Mouse (Mus musculus) limb, embryonic 10.5 days (tissue): ENCODE measurements around the gene Rnf8. TPM values are rescaled to one million over a fixed set of nuclear protein-coding genes. Genes with fewer than 3 reads are reported as not detected.

Source experiments
- DNase-seq: peaks from one replicate; pipeline ENCODE4 v3.0.0-alpha.2; 2017; ENCODE audit warnings: low spot score
- H3K27ac ChIP-seq: fragments of 300-500 bp; sonication (generic); 2 replicates; pipeline ENCODE4 v1.5.1; 2016; ENCODE audit warnings: mild to moderate bottlenecking
- H3K27me3 ChIP-seq: fragments of 300-500 bp; sonication (generic); 2 replicates; pipeline ENCODE4 v1.6.1; 2016; ENCODE audit warnings: low read depth, mild to moderate bottlenecking; ENCODE audit not compliant: poor library complexity, severe bottlenecking
- H3K36me3 ChIP-seq: fragments of 300-500 bp; sonication (generic); 2 replicates; pipeline ENCODE4 v1.6.1; 2016; ENCODE audit warnings: mild to moderate bottlenecking, moderate library complexity
- H3K4me1 ChIP-seq: fragments of 300-500 bp; sonication (generic); 2 replicates; pipeline ENCODE4 v1.6.1; 2016
- H3K4me3 ChIP-seq: fragments of 300-500 bp; sonication (generic); 2 replicates; pipeline ENCODE4 v1.5.1; 2016; ENCODE audit warnings: mild to moderate bottlenecking, moderate library complexity
- H3K9me3 ChIP-seq: fragments of 300-500 bp; sonication (generic); replicated peaks from 2 replicates; pipeline ENCODE4 v1.6.1; 2016; ENCODE audit warnings: mild to moderate bottlenecking
- WGBS: fragments of 180-500 bp; shearing (Covaris S2); methylation state at CpG from one replicate; pipeline ENCODE4 v1.1.7; 2016; 5-methylcytosine and 5-hydroxymethylcytosine counted together
- polyA plus RNA-seq: library from polyadenylated mRNA; unstranded; fragments of >200 nt; fragmentation: Nextera tagmentation; extraction: Ambion mirVana; gene quantifications from 2 replicates; pipeline ENCODE4 v1.2.1, GENCODE M21; 2016

Gene Rnf8
- polyA plus RNA-seq, 1 experiment from 2014 or later, result 127 TPM

GRCm38 (mm10) chr17:29671021-29671420 is 56.4 kb downstream of the Rnf8 start:
- 91% methylated on average over 2 of the region's 2 CpGs for WGBS
- no peaks in the 10 kb centered on the region for H3K9me3 ChIP-seq
- no peaks in the 10 kb centered on the region for H3K4me1 ChIP-seq
- peaks cover 94% of the 10 kb centered on the region for H3K36me3 ChIP-seq
- no peak for DNase-seq
- H3K27me3 ChIP-seq, result no peaks in the 10 kb centered on the region
- H3K4me3 ChIP-seq, result no peak overlapping the region
- H3K27ac ChIP-seq, result no peak overlapping the region

- Histone ChIP-seq H3K4me1 (no peaks in the 10 kb centered on the region), H3K27me3 (no peaks in the 10 kb centered on the region), H3K36me3 (peaks cover 96% of the 10 kb centered on the region), H3K27ac (no peak overlapping the region), H3K4me3 (no peak overlapping the region), H3K9me3 (no peaks in the 10 kb centered on the region)
- no peak for DNase-seq
- 90% methylated on average over 4 of the region's 4 CpGs for WGBS
Measured at GRCm38 (mm10) chr17:29673325-29673724, 58.7 kb downstream of the Rnf8 start.

- 93% methylated on average over 8 of the region's 8 CpGs for WGBS
- no peaks in the 10 kb centered on the region for H3K27me3 ChIP-seq
- no peaks in the 10 kb centered on the region for H3K4me1 ChIP-seq
- no peaks in the 10 kb centered on the region for H3K9me3 ChIP-seq
- H3K27ac ChIP-seq, result no peak overlapping the region
- DNase-seq, result no peak
- no peak overlapping the region for H3K4me3 ChIP-seq
- H3K36me3 ChIP-seq, result peaks cover 99% of the 10 kb centered on the region
Measured at GRCm38 (mm10) chr17:29678526-29678925, 63.9 kb downstream of the Rnf8 start.

GRCm38 (mm10) chr17:29679038-29679767 is 64.6 kb downstream of the Rnf8 start:
- H3K36me3 ChIP-seq, result peaks cover 99% of the 10 kb centered on the region
- no peaks in the 10 kb centered on the region for H3K27me3 ChIP-seq
- H3K27ac ChIP-seq, result no peak overlapping the region
- H3K4me1 ChIP-seq, result no peaks in the 10 kb centered on the region
- H3K9me3 ChIP-seq, result no peaks in the 10 kb centered on the region
- 94% methylated on average over 6 of the region's 6 CpGs for WGBS
- no peak for DNase-seq
- no peak overlapping the region for H3K4me3 ChIP-seq

- Histone ChIP-seq H3K9me3 (no peaks in the 10 kb centered on the region), H3K4me1 (no peaks in the 10 kb centered on the region), H3K4me3 (no peak overlapping the region), H3K36me3 (peaks cover 99% of the 10 kb centered on the region), H3K27me3 (no peaks in the 10 kb centered on the region), H3K27ac (no peak overlapping the region)
- no peak for DNase-seq
- 87% methylated on average over 2 of the region's 2 CpGs for WGBS
Measured at GRCm38 (mm10) chr17:29680174-29680573, 65.6 kb downstream of the Rnf8 start.

- WGBS, result 97% methylated on average over 2 of the region's 2 CpGs
- no peak for DNase-seq
- H3K4me3 ChIP-seq, result no peak overlapping the region
- H3K4me1 ChIP-seq, result no peaks in the 10 kb centered on the region
- H3K27ac ChIP-seq, result no peak overlapping the region
- H3K36me3 ChIP-seq, result peaks cover 99% of the 10 kb centered on the region
- no peaks in the 10 kb centered on the region for H3K9me3 ChIP-seq
- no peaks in the 10 kb centered on the region for H3K27me3 ChIP-seq
Measured at GRCm38 (mm10) chr17:29680921-29681320, 66.3 kb downstream of the Rnf8 start.

- 97% methylated on average over 9 of the region's 9 CpGs for WGBS
- H3K4me3 ChIP-seq, result no peak overlapping the region
- H3K27ac ChIP-seq, result no peak overlapping the region
- no peaks in the 10 kb centered on the region for H3K9me3 ChIP-seq
- no peaks in the 10 kb centered on the region for H3K4me1 ChIP-seq
- DNase-seq, result no peak
- H3K27me3 ChIP-seq, result no peaks in the 10 kb centered on the region
- peaks cover 99% of the 10 kb centered on the region for H3K36me3 ChIP-seq
Measured at GRCm38 (mm10) chr17:29681669-29682068, 67.1 kb downstream of the Rnf8 start.

GRCm38 (mm10) chr17:29682261-29682660 is 67.7 kb downstream of the Rnf8 start:
- H3K36me3 ChIP-seq, result peaks cover 99% of the 10 kb centered on the region
- 94% methylated on average over 7 of the region's 7 CpGs for WGBS
- no peaks in the 10 kb centered on the region for H3K9me3 ChIP-seq
- no peaks in the 10 kb centered on the region for H3K4me1 ChIP-seq
- DNase-seq, result no peak
- no peaks in the 10 kb centered on the region for H3K27me3 ChIP-seq
- no peak overlapping the region for H3K4me3 ChIP-seq
- no peak overlapping the region for H3K27ac ChIP-seq

- H3K36me3 ChIP-seq, result peaks cover 99% of the 10 kb centered on the region
- 93% methylated on average over 2 of the region's 2 CpGs for WGBS
- H3K4me3 ChIP-seq, result no peak overlapping the region
- H3K9me3 ChIP-seq, result no peaks in the 10 kb centered on the region
- H3K4me1 ChIP-seq, result no peaks in the 10 kb centered on the region
- DNase-seq, result no peak
- H3K27ac ChIP-seq, result no peak overlapping the region
- no peaks in the 10 kb centered on the region for H3K27me3 ChIP-seq
Measured at GRCm38 (mm10) chr17:29683127-29683526, 68.5 kb downstream of the Rnf8 start.

- Histone ChIP-seq H3K4me1 (no peaks in the 10 kb centered on the region), H3K27me3 (no peaks in the 10 kb centered on the region), H3K36me3 (peaks cover 98% of the 10 kb centered on the region), H3K9me3 (no peaks in the 10 kb centered on the region), H3K4me3 (no peak overlapping the region), H3K27ac (no peak overlapping the region)
- DNase-seq, result no peak
- 94% methylated on average over 4 of the region's 4 CpGs for WGBS
Measured at GRCm38 (mm10) chr17:29684275-29684674, 69.7 kb downstream of the Rnf8 start.

GRCm38 (mm10) chr17:29686771-29687170 is 72.2 kb downstream of the Rnf8 start:
- Histone ChIP-seq H3K4me1 (no peaks in the 10 kb centered on the region), H3K9me3 (no peaks in the 10 kb centered on the region), H3K27me3 (no peaks in the 10 kb centered on the region), H3K36me3 (peaks cover 99% of the 10 kb centered on the region), H3K4me3 (no peak overlapping the region), H3K27ac (no peak overlapping the region)
- DNase-seq, result no peak
- WGBS, result 95% methylated on average over 5 of the region's 5 CpGs

- H3K9me3 ChIP-seq, result no peaks in the 10 kb centered on the region
- H3K4me3 ChIP-seq, result no peak overlapping the region
- DNase-seq, result no peak
- H3K27me3 ChIP-seq, result no peaks in the 10 kb centered on the region
- no peak overlapping the region for H3K27ac ChIP-seq
- H3K4me1 ChIP-seq, result no peaks in the 10 kb centered on the region
- WGBS, result 89% methylated on average over 6 of the region's 6 CpGs
- peaks cover 97% of the 10 kb centered on the region for H3K36me3 ChIP-seq
Measured at GRCm38 (mm10) chr17:29687373-29687772, 72.8 kb downstream of the Rnf8 start.

GRCm38 (mm10) chr17:29688610-29689009 is 74.0 kb downstream of the Rnf8 start:
- no peak for DNase-seq
- no peaks in the 10 kb centered on the region for H3K27me3 ChIP-seq
- WGBS, result 96% methylated on average over 10 of the region's 10 CpGs
- H3K4me1 ChIP-seq, result no peaks in the 10 kb centered on the region
- peaks cover 97% of the 10 kb centered on the region for H3K36me3 ChIP-seq
- no peak overlapping the region for H3K4me3 ChIP-seq
- H3K9me3 ChIP-seq, result no peaks in the 10 kb centered on the region
- H3K27ac ChIP-seq, result no peak overlapping the region

- no peak for DNase-seq
- no peaks in the 10 kb centered on the region for H3K4me1 ChIP-seq
- no peaks in the 10 kb centered on the region for H3K9me3 ChIP-seq
- no peak overlapping the region for H3K4me3 ChIP-seq
- no peaks in the 10 kb centered on the region for H3K27me3 ChIP-seq
- WGBS, result 77% methylated on average over 6 of the region's 6 CpGs
- H3K36me3 ChIP-seq, result peaks cover 97% of the 10 kb centered on the region
- no peak overlapping the region for H3K27ac ChIP-seq
Measured at GRCm38 (mm10) chr17:29690257-29690656, 75.7 kb downstream of the Rnf8 start.
